Mouse (Mus musculus): ENCODE measurements around the gene Cd48. TPM values are rescaled to one million over a fixed set of nuclear protein-coding genes. Genes with fewer than 3 reads are reported as not detected.
"Not testable (repeated sequence)": the region's sequence is repeated elsewhere in the genome, so short reads cannot be mapped to it uniquely, and the experiment has no call there.

The Cd48 gene
- total RNA-seq (2015; ENCODE audit: low replicate concordance) = 36.5 and 53.0 TPM in 2 replicates
- total RNA-seq (2017; ENCODE audit: low replicate concordance) = 15.0 and 22.4 TPM in 2 replicates

DNA sequence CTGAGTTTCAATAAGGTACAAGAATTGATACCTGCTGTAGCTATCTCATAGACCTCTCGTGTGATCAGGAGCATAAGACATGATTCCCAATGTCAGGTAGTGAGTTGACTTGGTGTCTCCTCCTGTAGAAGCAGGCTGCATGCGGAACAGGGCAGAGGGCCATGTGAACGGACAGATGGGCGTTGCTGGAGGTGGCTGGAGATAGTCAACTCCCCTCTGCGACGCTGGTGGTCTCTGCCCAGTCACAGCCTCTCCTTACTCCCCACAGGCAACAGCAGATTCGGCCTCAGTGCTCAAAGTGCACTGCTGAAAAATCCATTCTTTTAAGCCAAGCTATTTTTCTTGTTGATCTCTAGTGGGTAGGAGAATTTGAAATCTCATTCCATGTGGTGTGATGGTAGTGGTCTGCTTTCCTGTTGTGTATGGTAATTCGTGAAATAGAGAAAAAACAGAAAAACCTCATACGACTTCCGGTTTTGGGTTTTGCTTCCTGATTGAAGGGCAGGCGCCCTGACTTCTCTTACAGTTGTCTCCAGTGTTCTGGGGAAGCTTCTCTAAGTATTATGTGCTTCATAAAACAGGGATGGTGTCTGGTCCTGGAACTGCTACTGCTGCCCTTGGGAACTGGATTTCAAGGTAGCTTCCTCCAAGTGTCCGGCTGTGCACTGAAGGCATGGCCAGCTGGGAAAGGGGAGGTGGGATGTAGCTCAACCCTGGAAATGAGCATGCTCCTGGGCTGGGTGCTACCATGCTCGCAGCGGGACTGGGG lies at the start of gene Cd48:
Cd48 (plus strand) TSS at position 479 of the 769 bp plus-strand sequence.
- no peak for ATAC-seq (replicated peaks; ENCODE audit: low FRiP score, poor library complexity, severe bottlenecking)

GRCm38 (mm10) chr1:171635696-171636095 lies 46.1 kb upstream of the Cd48 start:
- ATAC-seq (replicated peaks; ENCODE audit: low FRiP score, poor library complexity, severe bottlenecking) = no peak

- ATAC-seq (replicated peaks; ENCODE audit: low FRiP score, poor library complexity, severe bottlenecking) = no peak
These were observed 44.7 kb upstream of the Cd48 start for GRCm38 (mm10) chr1:171637101-171637500.

DNA sequence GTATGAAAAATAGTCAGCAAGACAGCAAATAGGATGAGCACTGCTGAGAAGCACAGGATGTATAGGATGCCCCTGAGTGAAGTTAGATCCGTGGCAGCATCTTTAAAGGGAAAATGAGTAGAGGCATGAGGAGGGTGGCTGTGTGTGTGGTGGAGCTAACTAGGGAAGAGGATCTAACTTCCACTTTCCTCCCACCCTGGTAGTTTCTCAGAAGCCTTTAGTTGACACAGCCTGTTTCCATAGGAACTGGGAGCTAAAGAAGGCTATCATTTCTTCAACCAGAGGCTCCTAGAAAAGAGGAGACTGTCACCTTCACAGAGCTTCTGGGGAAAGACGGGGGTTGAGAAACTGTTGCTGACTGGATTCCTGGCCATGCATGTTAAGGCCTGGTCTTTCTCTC lies 43.1 kb upstream of the Cd48 start:
- ATAC-seq (replicated peaks; ENCODE audit: low FRiP score, poor library complexity, severe bottlenecking) = no peak

DNA sequence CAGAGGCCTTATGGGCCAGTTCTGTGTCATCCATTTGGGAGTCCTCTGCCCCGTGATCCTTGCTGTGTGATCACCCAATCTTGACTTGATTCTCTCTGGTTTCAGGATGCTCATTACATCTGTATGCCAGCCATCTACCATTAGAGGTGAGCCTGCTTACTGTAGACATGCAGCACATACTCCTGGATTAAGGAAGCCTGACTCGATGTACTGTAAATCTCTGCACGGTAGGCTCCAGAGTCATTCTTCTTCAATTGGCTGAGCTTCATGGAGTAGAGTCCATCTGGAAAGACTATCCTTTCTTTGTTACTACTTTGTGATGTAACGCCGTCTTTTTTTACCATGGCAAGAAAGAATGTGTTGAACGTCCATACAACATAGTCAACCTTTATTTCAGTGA lies 41.0 kb upstream of the Cd48 start:
- ATAC-seq (replicated peaks; ENCODE audit: low FRiP score, poor library complexity, severe bottlenecking) = no peak

GRCm38 (mm10) chr1:171643612-171644011 lies 38.2 kb upstream of the Cd48 start:
- ATAC-seq (replicated peaks; ENCODE audit: low FRiP score, poor library complexity, severe bottlenecking) = no peak

DNA sequence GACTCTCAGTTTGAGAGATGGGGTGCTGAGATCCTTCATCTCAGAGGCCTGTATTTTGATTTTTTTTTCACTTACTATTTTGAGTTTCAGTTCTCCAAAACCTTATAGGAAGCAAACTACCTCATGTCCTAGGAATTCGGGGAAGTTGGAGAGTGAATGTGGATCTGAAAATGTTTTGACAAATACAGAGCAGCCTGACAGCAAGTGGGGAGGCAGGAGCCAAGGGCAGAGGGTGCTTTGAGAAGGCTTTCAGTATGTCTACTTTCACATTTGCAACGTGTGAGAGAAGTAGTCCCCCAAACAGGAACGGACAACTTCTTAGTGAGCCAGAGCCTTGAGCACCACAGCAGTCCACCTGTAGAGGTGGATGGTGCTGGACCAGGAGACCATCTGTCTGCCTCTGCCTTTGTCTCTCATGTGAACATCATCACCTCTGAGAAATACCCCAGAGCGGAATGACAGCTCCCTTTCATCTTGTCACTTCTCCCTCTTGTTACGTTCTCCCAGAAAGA lies 35.3 kb upstream of the Cd48 start:
- ATAC-seq (replicated peaks; ENCODE audit: low FRiP score, poor library complexity, severe bottlenecking) = no peak

DNA sequence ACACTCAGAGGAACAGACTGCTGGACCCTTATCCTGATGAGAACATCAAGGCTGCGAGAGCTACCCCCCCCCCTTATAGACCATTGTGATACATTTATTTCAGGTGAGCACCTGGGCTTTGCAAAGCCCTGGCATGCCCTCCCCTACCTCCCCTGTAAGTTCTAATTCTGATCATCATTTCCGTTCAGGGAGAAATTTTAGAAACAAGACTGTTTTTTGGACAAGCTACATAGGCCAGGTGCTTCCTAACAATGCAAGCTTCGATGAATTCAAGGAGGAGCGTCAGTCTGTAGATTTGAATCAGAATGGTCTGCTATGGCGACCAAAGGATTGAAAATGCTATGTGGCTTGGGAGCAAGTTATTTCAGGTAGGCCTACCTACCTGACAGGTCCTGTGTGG lies 34.1 kb upstream of the Cd48 start:
- no peak for ATAC-seq (replicated peaks; ENCODE audit: low FRiP score, poor library complexity, severe bottlenecking)

- no peak for ATAC-seq (replicated peaks; ENCODE audit: low FRiP score, poor library complexity, severe bottlenecking)
These were observed 33.0 kb upstream of the Cd48 start for GRCm38 (mm10) chr1:171648840-171649239.

GRCm38 (mm10) chr1:171652734-171653133 lies 29.1 kb upstream of the Cd48 start, which contains the start of gene Slamf7:
TSS of gene Slamf7 (minus strand) at chr1:171653035.
- ATAC-seq (replicated peaks; ENCODE audit: low FRiP score, poor library complexity, severe bottlenecking) = no peak

- no peak for ATAC-seq (replicated peaks; ENCODE audit: low FRiP score, poor library complexity, severe bottlenecking)
These were observed 23.2 kb upstream of the Cd48 start for GRCm38 (mm10) chr1:171658561-171658991.

GRCm38 (mm10) chr1:171660423-171660822 lies 21.4 kb upstream of the Cd48 start:
- ATAC-seq (replicated peaks; ENCODE audit: low FRiP score, poor library complexity, severe bottlenecking) = no peak

DNA sequence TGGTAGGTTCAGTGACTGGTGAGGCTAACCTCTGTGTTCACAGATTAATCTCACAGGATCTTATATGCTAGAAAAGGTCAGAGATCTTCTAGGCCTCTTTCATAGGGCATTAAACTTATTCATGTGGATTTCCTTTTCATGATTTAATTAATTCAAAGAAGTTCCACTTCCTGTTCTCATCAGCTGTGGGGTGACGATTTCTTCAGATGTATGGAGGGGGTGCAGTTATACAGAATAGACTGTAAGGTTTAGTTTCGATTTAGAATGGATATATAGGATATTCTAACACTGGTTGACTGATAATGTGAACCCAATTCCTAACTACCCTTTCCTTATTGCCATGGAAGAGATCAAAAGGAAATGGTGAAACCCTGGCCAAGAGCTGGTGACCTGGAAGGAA lies 20.3 kb upstream of the Cd48 start:
- no peak for ATAC-seq (replicated peaks; ENCODE audit: low FRiP score, poor library complexity, severe bottlenecking)

DNA sequence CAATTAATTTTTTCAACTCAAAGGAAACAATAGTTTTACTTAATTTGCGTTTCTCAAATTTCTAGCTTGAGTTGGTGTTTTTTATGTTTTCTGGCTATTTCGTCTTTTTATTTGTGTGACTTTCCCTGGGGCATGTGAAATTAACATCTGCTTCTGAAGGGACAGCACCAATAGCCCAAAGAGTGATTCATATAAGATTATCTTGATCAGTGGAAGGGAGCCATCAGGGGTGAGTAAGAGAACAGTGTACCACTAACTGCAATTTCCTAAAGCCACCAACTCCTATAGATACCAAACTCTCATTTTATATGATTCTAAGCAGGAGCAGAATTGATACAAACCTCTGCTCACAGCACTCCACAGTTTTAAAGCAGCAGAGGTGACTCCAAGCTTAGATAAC lies 18.1 kb upstream of the Cd48 start:
- no peak for ATAC-seq (replicated peaks; ENCODE audit: low FRiP score, poor library complexity, severe bottlenecking)

DNA sequence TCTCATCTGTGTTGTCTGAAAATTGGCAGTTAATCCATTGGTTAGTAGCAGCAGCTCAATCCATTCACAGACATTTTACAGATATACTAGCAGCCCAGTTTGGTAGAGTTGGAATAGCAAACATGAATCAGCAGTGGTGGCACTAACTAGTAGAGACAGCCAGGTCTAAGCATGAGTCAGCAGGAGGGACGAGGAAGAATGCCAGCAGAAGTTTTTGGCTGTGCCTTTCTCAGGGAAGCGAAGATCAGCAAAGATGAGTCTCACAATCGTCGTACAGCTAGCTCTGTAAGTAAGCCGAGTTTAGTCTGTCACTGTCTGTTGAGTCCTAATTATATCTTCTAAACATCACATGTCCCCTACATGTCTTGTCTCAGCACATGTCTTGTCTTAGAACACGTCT lies 15.5 kb upstream of the Cd48 start:
- no peak for ATAC-seq (replicated peaks; ENCODE audit: low FRiP score, poor library complexity, severe bottlenecking)

- no peak for ATAC-seq (replicated peaks; ENCODE audit: low FRiP score, poor library complexity, severe bottlenecking)
These were observed 14.6 kb upstream of the Cd48 start for GRCm38 (mm10) chr1:171667160-171667559.

- ATAC-seq (replicated peaks; ENCODE audit: low FRiP score, poor library complexity, severe bottlenecking) = not testable (repeated sequence)
These were observed 9.4 kb upstream of the Cd48 start for GRCm38 (mm10) chr1:171672451-171672850.

DNA sequence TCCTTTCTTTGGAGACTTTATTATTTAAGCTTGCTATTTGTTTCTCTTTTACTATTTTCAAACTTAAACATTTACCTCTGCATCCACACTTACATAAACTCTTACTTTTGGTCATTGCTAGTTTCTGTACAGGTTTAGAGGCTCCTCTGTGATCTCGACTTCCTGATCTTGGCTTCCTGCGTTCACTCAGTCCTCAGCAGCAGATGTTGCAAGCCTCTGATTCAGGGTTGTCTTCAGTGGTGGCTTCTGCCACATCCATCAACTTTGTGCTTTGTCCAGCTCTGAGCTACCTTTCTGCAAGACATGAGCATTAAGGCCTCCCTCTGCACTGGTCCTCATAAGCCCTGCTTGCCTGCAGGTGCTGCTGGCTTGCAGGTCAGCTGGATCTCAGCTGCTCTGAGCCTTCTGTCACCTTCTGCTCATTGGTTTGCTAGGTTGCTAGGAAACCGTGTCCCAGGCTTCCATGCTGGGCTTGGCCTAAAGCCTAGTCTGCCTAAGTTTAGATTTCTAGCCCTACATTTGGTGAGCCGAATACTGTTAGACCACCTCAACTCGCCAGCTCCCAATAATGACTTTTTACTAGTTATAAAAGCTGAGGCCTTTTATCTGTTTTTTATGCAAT lies 8.8 kb upstream of the Cd48 start:
- ATAC-seq (replicated peaks; ENCODE audit: low FRiP score, poor library complexity, severe bottlenecking) = no peak

DNA sequence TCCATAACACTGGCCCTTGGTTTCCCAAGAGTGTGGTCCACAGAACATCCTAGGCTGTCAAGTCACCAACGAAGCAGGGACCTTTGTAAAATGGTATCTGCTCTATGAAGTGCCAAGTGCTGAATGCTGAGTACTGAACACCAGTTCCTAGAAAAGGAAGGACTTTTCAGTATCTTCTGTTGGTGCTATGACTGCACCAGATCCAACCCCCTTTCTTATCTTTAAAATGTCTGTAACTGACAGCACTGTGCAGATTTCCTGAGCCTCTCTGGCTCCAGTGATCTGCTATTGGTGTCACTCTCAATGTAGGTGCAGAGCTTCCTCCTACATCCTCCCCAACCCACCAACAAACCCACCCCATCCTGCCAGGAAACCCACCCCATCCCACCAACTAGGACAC lies 7.3 kb upstream of the Cd48 start:
- no peak for ATAC-seq (replicated peaks; ENCODE audit: low FRiP score, poor library complexity, severe bottlenecking)

GRCm38 (mm10) chr1:171677721-171678120 lies 4.1 kb upstream of the Cd48 start:
- ATAC-seq (replicated peaks; ENCODE audit: low FRiP score, poor library complexity, severe bottlenecking) = no peak

DNA sequence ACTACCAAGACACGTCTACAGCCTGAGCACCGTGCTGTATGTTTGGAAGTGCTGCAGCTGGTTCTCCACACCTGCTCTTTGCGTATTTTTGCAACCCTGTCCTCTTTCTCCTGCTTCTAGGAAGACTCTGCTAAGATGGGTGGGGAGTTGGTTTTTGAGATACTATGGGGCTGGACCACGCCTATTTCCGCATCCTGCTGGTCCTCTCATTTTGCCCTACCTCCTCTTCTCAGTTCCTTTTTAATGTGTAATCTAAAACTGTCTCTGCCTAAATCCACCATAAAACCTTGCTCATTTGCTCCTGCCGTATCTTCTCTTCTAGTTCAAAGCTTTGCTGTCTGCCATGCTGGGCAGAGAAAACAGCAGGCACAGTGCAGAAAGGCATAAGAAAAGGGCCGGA lies 800 bp upstream of the Cd48 start:
- ATAC-seq (replicated peaks; ENCODE audit: low FRiP score, poor library complexity, severe bottlenecking) = no peak
